Mouse (Mus musculus): Measurements from ENCODE around the gene Arpc3. TPM values are rescaled to one million over a fixed set of nuclear protein-coding genes. Genes with fewer than 3 reads are reported as not detected.

The Arpc3 gene
- polyA plus RNA-seq, 1 experiment from 2014 or later, result 219 TPM

- 83% methylated on average over 8 of the region's 8 CpGs for WGBS
- Histone ChIP-seq H3K36me3 (ENCODE audit: control insufficient read depth, insufficient read depth) (peaks cover 23% of the 10 kb centered on the region), H3K27ac (ENCODE audit: low read length) (no peak overlapping the region), H3K4me1 (replicated peaks; ENCODE audit: control insufficient read depth, insufficient read depth, low read length) (no peaks in the 10 kb centered on the region), H3K9me3 (ENCODE audit: control insufficient read depth, low read length) (no peaks in the 10 kb centered on the region), H3K4me2 (ENCODE audit: low read length) (no peak overlapping the region), H3K27me3 (replicated peaks; ENCODE audit: control insufficient read depth, insufficient read depth, low read length) (no peaks in the 10 kb centered on the region), H3K4me3 (replicated peaks; ENCODE audit: low read length) (no peak overlapping the region), H3K9ac (replicated peaks; ENCODE audit: low read depth, low read length) (no peak overlapping the region)
- no peak for ATAC-seq
These were observed 56.2 kb downstream of the Arpc3 start for GRCm38 (mm10) chr5:122447857-122448256.

- no peak for ATAC-seq
These were observed 57.2 kb downstream of the Arpc3 start for GRCm38 (mm10) chr5:122448869-122449268.

GRCm38 (mm10) chr5:122449946-122450345, 58.3 kb downstream of the Arpc3 start:
- H3K4me3 ChIP-seq (replicated peaks; ENCODE audit: low read length), result no peak overlapping the region
- 40% methylated on average over 7 of the region's 7 CpGs for WGBS

More at GRCm38 (mm10) chr5:122448869-122449268, 57.2 kb downstream of the Arpc3 start:
- Histone ChIP-seq H3K4me1 (replicated peaks; ENCODE audit: control insufficient read depth, insufficient read depth, low read length) (no peaks in the 10 kb centered on the region), H3K9ac (replicated peaks; ENCODE audit: low read depth, low read length) (no peak overlapping the region), H3K27me3 (replicated peaks; ENCODE audit: control insufficient read depth, insufficient read depth, low read length) (no peaks in the 10 kb centered on the region), H3K36me3 (ENCODE audit: control insufficient read depth, insufficient read depth) (peaks cover 19% of the 10 kb centered on the region), H3K9me3 (ENCODE audit: control insufficient read depth, low read length) (no peaks in the 10 kb centered on the region), H3K4me3 (replicated peaks; ENCODE audit: low read length) (no peak overlapping the region), H3K4me2 (ENCODE audit: low read length) (no peak overlapping the region), H3K27ac (ENCODE audit: low read length) (no peak overlapping the region)
- WGBS, result 86% methylated on average over 5 of the region's 5 CpGs

GRCm38 (mm10) chr5:122450913-122451317, 59.2 kb downstream of the Arpc3 start:
- Histone ChIP-seq H3K9ac (replicated peaks; ENCODE audit: low read depth, low read length) (no peak overlapping the region), H3K4me1 (replicated peaks; ENCODE audit: control insufficient read depth, insufficient read depth, low read length) (no peaks in the 10 kb centered on the region), H3K27me3 (replicated peaks; ENCODE audit: control insufficient read depth, insufficient read depth, low read length) (no peaks in the 10 kb centered on the region), H3K9me3 (ENCODE audit: control insufficient read depth, low read length) (no peaks in the 10 kb centered on the region), H3K4me2 (ENCODE audit: low read length) (no peak overlapping the region), H3K4me3 (replicated peaks; ENCODE audit: low read length) (no peak overlapping the region), H3K36me3 (ENCODE audit: control insufficient read depth, insufficient read depth) (peaks cover 21% of the 10 kb centered on the region), H3K27ac (ENCODE audit: low read length) (no peak overlapping the region)
- ATAC-seq, result no peak
- 73% methylated on average over 5 of the region's 5 CpGs for WGBS

More at GRCm38 (mm10) chr5:122449946-122450345, 58.3 kb downstream of the Arpc3 start:
- Histone ChIP-seq H3K4me2 (ENCODE audit: low read length) (no peak overlapping the region), H3K9me3 (ENCODE audit: control insufficient read depth, low read length) (no peaks in the 10 kb centered on the region), H3K27me3 (replicated peaks; ENCODE audit: control insufficient read depth, insufficient read depth, low read length) (no peaks in the 10 kb centered on the region), H3K4me1 (replicated peaks; ENCODE audit: control insufficient read depth, insufficient read depth, low read length) (no peaks in the 10 kb centered on the region), H3K9ac (replicated peaks; ENCODE audit: low read depth, low read length) (no peak overlapping the region), H3K36me3 (ENCODE audit: control insufficient read depth, insufficient read depth) (peaks cover 19% of the 10 kb centered on the region), H3K27ac (ENCODE audit: low read length) (no peak overlapping the region)
- no peak for ATAC-seq

GRCm38 (mm10) chr5:122451324-122451723, 59.6 kb downstream of the Arpc3 start:
- WGBS, result 94% methylated on average over 5 of the region's 5 CpGs
- Histone ChIP-seq H3K4me1 (replicated peaks; ENCODE audit: control insufficient read depth, insufficient read depth, low read length) (no peaks in the 10 kb centered on the region), H3K9ac (replicated peaks; ENCODE audit: low read depth, low read length) (no peak overlapping the region), H3K27ac (ENCODE audit: low read length) (no peak overlapping the region), H3K4me2 (ENCODE audit: low read length) (no peak overlapping the region), H3K27me3 (replicated peaks; ENCODE audit: control insufficient read depth, insufficient read depth, low read length) (no peaks in the 10 kb centered on the region), H3K4me3 (replicated peaks; ENCODE audit: low read length) (no peak overlapping the region), H3K36me3 (ENCODE audit: control insufficient read depth, insufficient read depth) (peaks cover 17% of the 10 kb centered on the region), H3K9me3 (ENCODE audit: control insufficient read depth, low read length) (no peaks in the 10 kb centered on the region)
- ATAC-seq, result no peak

- Histone ChIP-seq H3K36me3 (ENCODE audit: control insufficient read depth, insufficient read depth) (peaks cover 19% of the 10 kb centered on the region), H3K27ac (ENCODE audit: low read length) (no peak overlapping the region), H3K9me3 (ENCODE audit: control insufficient read depth, low read length) (no peaks in the 10 kb centered on the region), H3K27me3 (replicated peaks; ENCODE audit: control insufficient read depth, insufficient read depth, low read length) (no peaks in the 10 kb centered on the region), H3K9ac (replicated peaks; ENCODE audit: low read depth, low read length) (no peak overlapping the region), H3K4me1 (replicated peaks; ENCODE audit: control insufficient read depth, insufficient read depth, low read length) (no peaks in the 10 kb centered on the region), H3K4me3 (replicated peaks; ENCODE audit: low read length) (no peak overlapping the region), H3K4me2 (ENCODE audit: low read length) (no peak overlapping the region)
- WGBS, result 81% methylated on average over 7 of the region's 7 CpGs
- ATAC-seq, result no peak
These were observed 60.5 kb downstream of the Arpc3 start for GRCm38 (mm10) chr5:122452194-122452593.

- H3K9me3 ChIP-seq (ENCODE audit: control insufficient read depth, low read length), result no peaks in the 10 kb centered on the region
- 70% methylated on average over 6 of the region's 6 CpGs for WGBS
- no peaks in the 10 kb centered on the region for H3K4me1 ChIP-seq (replicated peaks; ENCODE audit: control insufficient read depth, insufficient read depth, low read length)
- no peaks in the 10 kb centered on the region for H3K27me3 ChIP-seq (replicated peaks; ENCODE audit: control insufficient read depth, insufficient read depth, low read length)
- no peak overlapping the region for H3K9ac ChIP-seq (replicated peaks; ENCODE audit: low read depth, low read length)
- no peak overlapping the region for H3K27ac ChIP-seq (ENCODE audit: low read length)
- H3K4me3 ChIP-seq (replicated peaks; ENCODE audit: low read length), result no peak overlapping the region
- no peak overlapping the region for H3K4me2 ChIP-seq (ENCODE audit: low read length)
- H3K36me3 ChIP-seq (ENCODE audit: control insufficient read depth, insufficient read depth), result peaks cover 22% of the 10 kb centered on the region
- ATAC-seq, result no peak
These were observed 61.5 kb downstream of the Arpc3 start for GRCm38 (mm10) chr5:122453188-122453587.

GRCm38 (mm10) chr5:122454442-122454841, 62.8 kb downstream of the Arpc3 start:
- ATAC-seq, result no peak

GRCm38 (mm10) chr5:122454883-122455282, 63.2 kb downstream of the Arpc3 start:
- Histone ChIP-seq H3K27me3 (replicated peaks; ENCODE audit: control insufficient read depth, insufficient read depth, low read length) (no peaks in the 10 kb centered on the region), H3K36me3 (ENCODE audit: control insufficient read depth, insufficient read depth) (peaks cover 35% of the 10 kb centered on the region), H3K4me3 (replicated peaks; ENCODE audit: low read length) (no peak overlapping the region), H3K4me1 (replicated peaks; ENCODE audit: control insufficient read depth, insufficient read depth, low read length) (no peaks in the 10 kb centered on the region), H3K4me2 (ENCODE audit: low read length) (no peak overlapping the region), H3K27ac (ENCODE audit: low read length) (no peak overlapping the region), H3K9ac (replicated peaks; ENCODE audit: low read depth, low read length) (no peak overlapping the region), H3K9me3 (ENCODE audit: control insufficient read depth, low read length) (no peaks in the 10 kb centered on the region)
- ATAC-seq, result no peak
- 96% methylated on average over 3 of the region's 3 CpGs for WGBS

More at GRCm38 (mm10) chr5:122454442-122454841, 62.8 kb downstream of the Arpc3 start:
- Histone ChIP-seq H3K9me3 (ENCODE audit: control insufficient read depth, low read length) (no peaks in the 10 kb centered on the region), H3K9ac (replicated peaks; ENCODE audit: low read depth, low read length) (no peak overlapping the region), H3K4me2 (ENCODE audit: low read length) (no peak overlapping the region), H3K27me3 (replicated peaks; ENCODE audit: control insufficient read depth, insufficient read depth, low read length) (no peaks in the 10 kb centered on the region), H3K36me3 (ENCODE audit: control insufficient read depth, insufficient read depth) (peaks cover 30% of the 10 kb centered on the region), H3K27ac (ENCODE audit: low read length) (no peak overlapping the region), H3K4me3 (replicated peaks; ENCODE audit: low read length) (no peak overlapping the region), H3K4me1 (replicated peaks; ENCODE audit: control insufficient read depth, insufficient read depth, low read length) (no peaks in the 10 kb centered on the region)
- WGBS, result 87% methylated on average over 4 of the region's 4 CpGs

- H3K4me1 ChIP-seq (replicated peaks; ENCODE audit: control insufficient read depth, insufficient read depth, low read length), result no peaks in the 10 kb centered on the region
- no peak overlapping the region for H3K4me2 ChIP-seq (ENCODE audit: low read length)
- no peak overlapping the region for H3K9ac ChIP-seq (replicated peaks; ENCODE audit: low read depth, low read length)
- H3K9me3 ChIP-seq (ENCODE audit: control insufficient read depth, low read length), result no peaks in the 10 kb centered on the region
- ATAC-seq, result no peak
- 95% methylated on average over 3 of the region's 3 CpGs for WGBS
- peaks cover 37% of the 10 kb centered on the region for H3K36me3 ChIP-seq (ENCODE audit: control insufficient read depth, insufficient read depth)
- H3K27me3 ChIP-seq (replicated peaks; ENCODE audit: control insufficient read depth, insufficient read depth, low read length), result no peaks in the 10 kb centered on the region
- no peak overlapping the region for H3K27ac ChIP-seq (ENCODE audit: low read length)
- no peak overlapping the region for H3K4me3 ChIP-seq (replicated peaks; ENCODE audit: low read length)
These were observed 63.9 kb downstream of the Arpc3 start for GRCm38 (mm10) chr5:122455584-122455983.
